Mouse (Mus musculus) layer of hippocampus, adult 8-10 months (tissue): Measurements from ENCODE around the gene Slc25a41. TPM values are rescaled to one million over a fixed set of nuclear protein-coding genes. Genes with fewer than 3 reads are reported as not detected.

ENCODE experiments used
- DNase-seq, 2 experiments: peaks; one replicate each; pipeline ENCODE4 v3.0.0; 2022; ENCODE audit warnings: low spot score in 2 of 2
- total RNA-seq, 4 experiments: library from RNA; stranded (reverse); gene quantifications; 2 replicates each; pipeline ENCODE4 v1.2.4; 2022

Slc25a41 gene
- total RNA-seq, 4 experiments from 2014 or later = not detected

- DNase-seq = no peak
Observed at GRCm38 (mm10) chr17:57047406-57047805, 6.0 kb upstream of the Slc25a41 start.

GRCm38 (mm10) chr17:57038978-57039377 is 2.5 kb downstream of the Slc25a41 start:
- DNase-seq = no peak

GRCm38 (mm10) chr17:57032854-57033253 is 8.6 kb downstream of the Slc25a41 start:
- no peak for DNase-seq

GRCm38 (mm10) chr17:57031661-57032420 is 9.6 kb downstream of the Slc25a41 start:
- DNase-seq = peak; percentile 100

GRCm38 (mm10) chr17:57030931-57031660 is 10.4 kb downstream of the Slc25a41 start, which contains the start of gene Khsrp:
Gene Khsrp, minus strand, starts transcription at chr17:57031522.
- no peak for DNase-seq

- no peak for DNase-seq
Observed at GRCm38 (mm10) chr17:57029691-57030090, 11.8 kb downstream of the Slc25a41 start.

- DNase-seq = no peak
Observed at GRCm38 (mm10) chr17:57027471-57027870, 14.0 kb downstream of the Slc25a41 start.

GRCm38 (mm10) chr17:57020960-57021359 is 20.5 kb downstream of the Slc25a41 start:
- DNase-seq = no peak

- DNase-seq = no peak
Observed at GRCm38 (mm10) chr17:57019693-57020092, 21.8 kb downstream of the Slc25a41 start.

GRCm38 (mm10) chr17:57012245-57012795 is 29.1 kb downstream of the Slc25a41 start:
- no peak for DNase-seq

- DNase-seq = peak; percentile 95 to 96
Observed at GRCm38 (mm10) chr17:57011236-57012141, 30.0 kb downstream of the Slc25a41 start, which contains the start of the genes Gtf2f1 and Gm17949. Gene Gtf2f1, minus strand, starts transcription at chr17:57011288. Gene Gm17949, plus strand, starts transcription at chr17:57011469.

- no peak for DNase-seq
Observed at GRCm38 (mm10) chr17:57010911-57011235, 30.6 kb downstream of the Slc25a41 start.

GRCm38 (mm10) chr17:57007137-57007905 is 34.1 kb downstream of the Slc25a41 start:
- DNase-seq = no peak

- no peak for DNase-seq
Observed at GRCm38 (mm10) chr17:57003994-57004393, 37.5 kb downstream of the Slc25a41 start.

- no peak for DNase-seq
Observed at GRCm38 (mm10) chr17:57001228-57001627, 40.2 kb downstream of the Slc25a41 start.

GRCm38 (mm10) chr17:56999968-57000609 is 41.4 kb downstream of the Slc25a41 start, which contains the start of gene Pspn:
Gene Pspn, minus strand, starts transcription at chr17:57000018.
- DNase-seq = no peak

- DNase-seq = no peak
Observed at GRCm38 (mm10) chr17:56999414-56999813, 42.0 kb downstream of the Slc25a41 start.

- peak; percentile 95 to 96 for DNase-seq
Observed at GRCm38 (mm10) chr17:56997029-56997667, 44.3 kb downstream of the Slc25a41 start, which contains the start of gene Alkbh7. Gene Alkbh7, plus strand, starts transcription at chr17:56997339.

- DNase-seq = no peak
Observed at GRCm38 (mm10) chr17:56996506-56996905, 44.9 kb downstream of the Slc25a41 start.
